ENCODE assay signal across 8 mouse cellular contexts in genomic region chr16:30236091-30236699, GRCm38 (mm10). TPM values are rescaled to one million over a fixed set of nuclear protein-coding genes. Genes with fewer than 3 reads are reported as not detected.
DNase-seq lines count a peak whose midpoint lies in the region; ATAC-seq lines count a peak whose summit lies in the region.

No protein-coding gene starts in this region.

- H3K27ac ChIP-seq in hindbrain, embryonic 10.5 days, result peak overlapping the region; percentile 75

- peak; percentile 92 for ATAC-seq in frontal cortex, adult (ENCODE audit: low TSS enrichment)

- peaks cover 43% of the 10 kb centered on the region for H3K4me1 ChIP-seq in hindbrain, embryonic 10.5 days (replicated peaks)

- H3K4me3 ChIP-seq in hindbrain, embryonic 10.5 days, result peak overlapping the region; percentile 52

- H3K9me3 ChIP-seq in hindbrain, embryonic 10.5 days, result no peaks in the 10 kb centered on the region

- peaks cover 100% of the 10 kb centered on the region for H3K27me3 ChIP-seq in hindbrain, embryonic 10.5 days (ENCODE audit: insufficient read depth, poor library complexity, severe bottlenecking)

- H3K36me3 ChIP-seq in hindbrain, embryonic 10.5 days, result no peaks in the 10 kb centered on the region

- peak; percentile 31 for DNase-seq in MEL-GATA-1-ER (ENCODE audit: extremely low read depth, low read depth)
- DNase-seq in cerebellum, adult 8-10 months, result peak; percentile 83
- peak; percentile 88 for DNase-seq in hindbrain, embryonic 10.5 days (ENCODE audit: low spot score)
- DNase-seq in layer of hippocampus, postnatal 10 days (ENCODE audit: low spot score in 2 of 2), result peak; percentile 93 to 94
- DNase-seq in lung, postnatal 10 days, result peak; percentile 89
- DNase-seq in ovary, postnatal 36 days (ENCODE audit: low spot score), result peak; percentile 88
- DNase-seq in thymus, postnatal 25 days, result peak; percentile 88

- 3% methylated on average over 33 of the region's 33 CpGs for WGBS in hindbrain, embryonic 10.5 days

RNA-seq across cellular contexts. Expression of gene Cpn2, which starts 31.1 kb away (rescaled TPM):
- polyA plus RNA-seq in hindbrain, embryonic 10.5 days (2016; fragmentation: Nextera tagmentation; extraction: Ambion mirVana), result not detected in 2 replicates
- total RNA-seq in layer of hippocampus, postnatal 10 days (2021), result not detected

RNA-seq across cellular contexts. Expression of gene Lrrc15, which starts 46.9 kb away (rescaled TPM):
- 0.24 and 1.2 TPM in 2 replicates for polyA plus RNA-seq in hindbrain, embryonic 10.5 days (2016; fragmentation: Nextera tagmentation; extraction: Ambion mirVana)
- under 1 TPM; 0.13 to 0.16 TPM for total RNA-seq in layer of hippocampus, postnatal 10 days (2021)

Comparison
In these comparisons a context has a peak if more than half of its experiments do, and no peak if none do; other contexts are left out.
1. Peak in every context shown above with its lines: DNase-seq, ATAC-seq, H3K4me3 ChIP-seq and H3K27ac ChIP-seq.
2. DNase-seq: peak in every context shown above with its lines; median percentile 94 in layer of hippocampus, postnatal 10 days; 89 in lung, postnatal 10 days; 88 in hindbrain, embryonic 10.5 days; 88 in ovary, postnatal 36 days; 88 in thymus, postnatal 25 days; 83 in cerebellum, adult 8-10 months; 31 in MEL-GATA-1-ER.